Mouse (Mus musculus): Measurements from ENCODE around the gene Defb19. TPM values are rescaled to one million over a fixed set of nuclear protein-coding genes. Genes with fewer than 3 reads are reported as not detected.

Gene Defb19
- total RNA-seq (2021), result not detected

DNA sequence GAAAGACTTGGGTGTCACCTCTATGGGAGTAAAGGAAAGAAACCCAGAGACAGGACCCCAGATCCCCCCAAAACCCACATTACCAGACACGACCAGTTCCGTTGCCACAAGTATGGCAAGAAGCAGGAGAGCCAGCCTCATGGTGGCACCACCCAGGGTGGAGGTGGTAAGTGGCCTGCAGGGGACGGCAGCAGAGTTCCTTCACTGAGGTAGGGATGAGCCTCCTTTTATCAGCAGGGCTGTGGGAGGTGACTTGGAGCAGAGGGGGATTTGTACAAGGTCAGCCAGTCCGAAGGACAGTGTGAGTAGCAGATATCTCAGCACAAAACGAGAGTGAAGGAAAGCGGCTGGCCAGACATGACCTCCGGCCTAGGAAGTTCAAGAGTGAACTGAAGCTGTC lies at the start of gene Defb19:
Gene Defb19, minus strand, starts transcription at position 206 of the 400 bp plus-strand sequence.
- intact Hi-C loops (cut with DNase I), result no loop called here

GRCm38 (mm10) chr2:152629904-152630303 lies 49.8 kb upstream of the Defb19 start:
- intact Hi-C loops (cut with DNase I), result no loop called here
- no peak for DNase-seq

More for the DNA sequence above, at the start of gene Defb19:
- DNase-seq, result no peak

DNA sequence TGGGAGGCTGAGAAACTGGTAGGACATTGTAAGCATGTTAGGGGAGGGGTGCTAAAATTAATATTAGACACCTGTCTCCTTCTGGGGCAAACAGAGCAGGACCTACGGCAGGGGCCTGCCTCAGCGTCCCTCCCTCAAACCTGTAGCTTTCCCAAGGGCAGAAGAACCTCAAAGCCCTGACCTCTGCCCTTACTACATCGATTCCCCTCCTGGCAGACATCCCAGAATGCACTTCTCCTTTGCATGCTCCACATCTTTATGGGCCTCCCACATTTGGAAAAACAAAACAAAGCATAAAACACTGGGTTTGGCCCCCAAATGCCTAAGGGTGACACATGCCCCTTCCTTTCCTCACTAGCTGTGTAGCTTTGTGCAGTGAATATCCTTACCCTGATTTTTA lies 49.1 kb upstream of the Defb19 start:
- no peak for DNase-seq
- intact Hi-C loops (cut with DNase I), result no loop called here

GRCm38 (mm10) chr2:152628066-152628465 lies 48.0 kb upstream of the Defb19 start:
- DNase-seq, result no peak
- intact Hi-C loops (cut with DNase I), result no loop called here

- DNase-seq, result no peak
- intact Hi-C loops (cut with DNase I), result no loop called here
Observed at GRCm38 (mm10) chr2:152626774-152627591, 46.9 kb upstream of the Defb19 start, which contains the start of gene Rem1. Rem1 (plus strand) TSS chr2:152626951.

DNA sequence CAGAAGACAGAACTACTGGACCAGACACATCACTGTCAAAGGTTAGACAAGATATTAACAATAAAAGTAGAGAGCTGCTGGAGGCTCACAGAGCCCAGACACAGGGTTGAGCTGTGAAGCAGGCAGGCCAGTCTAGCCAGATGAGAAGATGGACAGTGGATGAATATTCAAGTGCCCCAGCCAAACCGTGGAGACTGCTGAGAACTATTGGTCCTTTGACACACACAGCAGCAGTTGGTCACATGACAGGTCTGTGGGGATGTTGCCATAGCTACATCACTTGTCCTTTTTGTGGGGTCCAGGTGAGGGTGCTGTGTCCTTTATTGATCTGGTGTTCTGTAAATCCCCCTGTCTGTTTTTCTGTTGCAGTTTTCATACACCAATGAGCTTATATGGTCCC lies 45.1 kb upstream of the Defb19 start:
- no peak for DNase-seq
- intact Hi-C loops (cut with DNase I), result no loop called here

DNA sequence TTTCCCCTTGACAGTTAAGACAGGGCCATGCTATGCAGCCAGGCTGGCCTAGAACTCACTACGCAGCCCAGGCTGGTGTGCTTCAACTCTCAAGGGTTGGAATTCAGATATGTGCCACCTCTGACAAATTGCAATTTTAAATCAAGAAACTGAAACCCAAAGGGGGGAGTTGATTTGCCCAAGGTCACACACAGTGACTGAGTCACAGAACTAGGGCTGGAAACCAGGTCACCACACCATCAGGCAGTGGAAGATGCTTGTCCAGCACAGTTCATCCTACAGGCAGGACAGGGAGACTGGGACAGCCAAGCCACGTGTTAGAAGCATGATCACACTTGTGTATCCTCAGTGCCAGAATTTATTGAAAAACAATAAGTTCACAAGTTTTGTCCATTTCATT lies 44.5 kb upstream of the Defb19 start:
- DNase-seq, result no peak
- intact Hi-C loops (cut with DNase I), result no loop called here

DNA sequence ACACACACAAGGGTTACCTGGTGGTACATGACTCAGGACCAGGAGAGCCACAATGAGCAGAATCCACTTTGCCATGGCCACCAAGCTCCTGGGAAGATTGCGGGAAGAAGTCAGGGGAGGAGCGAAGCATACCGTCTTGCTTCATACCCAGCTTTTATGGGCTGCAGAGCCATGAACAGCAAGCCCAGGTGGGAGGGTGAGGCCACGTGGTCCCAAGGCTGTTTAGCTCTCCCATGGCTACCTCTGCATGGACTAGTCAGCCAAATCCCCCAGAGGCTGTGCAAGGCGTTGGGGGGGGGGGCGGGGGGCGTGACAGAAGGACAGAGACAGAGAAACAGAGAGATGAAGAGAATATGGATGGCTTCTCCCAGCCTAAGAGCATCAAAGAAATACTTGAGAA lies 42.8 kb upstream of the Defb19 start, which contains the start of gene Defb25:
Gene Defb25, minus strand, starts transcription at position 101 of the 400 bp plus-strand sequence.
- DNase-seq, result no peak
- intact Hi-C loops (cut with DNase I), result no loop called here

- DNase-seq, result no peak
- intact Hi-C loops (cut with DNase I), result no loop called here
Observed at GRCm38 (mm10) chr2:152622151-152622550, 42.0 kb upstream of the Defb19 start.

DNA sequence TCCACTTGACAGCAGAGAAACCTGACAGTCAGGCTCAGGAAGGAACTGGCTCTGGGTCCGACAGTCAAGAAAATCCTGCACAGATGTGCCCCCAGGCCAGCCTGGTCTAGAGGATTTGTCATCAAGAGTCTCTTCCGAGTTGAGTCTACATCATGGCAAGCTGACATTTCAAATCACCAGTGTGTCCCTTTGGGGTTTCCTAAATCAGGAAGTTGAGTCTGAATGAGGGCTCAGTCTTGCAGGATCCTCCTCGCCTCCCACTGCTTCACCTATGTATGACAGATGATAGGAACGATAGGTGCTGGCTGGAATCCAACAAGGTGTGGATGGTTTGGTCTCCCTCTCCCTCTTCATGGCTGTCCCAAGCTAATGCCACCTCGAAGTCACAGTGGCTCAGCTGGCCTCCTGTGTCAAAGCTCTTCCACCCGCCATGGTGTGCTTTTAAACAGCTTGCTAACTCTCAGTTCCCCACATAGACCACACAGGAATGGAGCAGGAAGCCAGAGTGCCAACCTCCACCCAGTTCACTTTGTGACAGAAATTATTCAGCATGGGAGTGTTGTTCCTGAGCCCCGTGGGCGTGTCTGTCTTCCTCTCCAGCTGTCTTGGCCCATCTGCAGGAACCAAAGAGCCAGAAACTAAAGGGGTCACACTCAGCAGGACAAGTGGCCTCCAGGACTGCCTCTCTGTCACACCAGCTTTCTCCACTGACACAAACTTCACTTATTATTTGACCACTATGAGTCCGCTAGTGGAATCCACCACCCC lies 40.4 kb upstream of the Defb19 start:
- no peak for DNase-seq
- intact Hi-C loops (cut with DNase I), result no loop called here

DNA sequence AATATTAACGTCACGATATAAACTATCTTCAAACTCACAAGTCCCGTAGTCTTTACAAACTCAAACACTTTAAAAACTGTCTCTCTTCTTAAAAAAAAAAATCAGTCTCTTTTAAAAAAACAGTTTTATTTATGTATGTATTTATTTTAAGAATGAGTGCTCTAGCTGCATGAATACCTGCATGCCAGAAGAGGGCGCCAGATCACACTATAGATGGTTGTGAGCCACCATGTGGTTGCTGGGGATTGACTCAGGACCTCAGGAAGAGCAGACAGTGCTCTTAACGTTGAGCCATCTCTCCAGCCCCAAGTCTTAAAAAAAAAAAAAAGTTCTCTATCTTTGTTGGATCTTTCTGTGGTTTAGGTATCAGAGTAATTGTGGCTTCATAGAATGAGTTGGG lies 37.3 kb upstream of the Defb19 start:
- intact Hi-C loops (cut with DNase I), result loop anchor here (5.0 to 10.0 kb wide), 3 partner anchors 40 to 217 kb away; partner anchors contain the start of gene Bcl2l1
- no peak for DNase-seq

DNA sequence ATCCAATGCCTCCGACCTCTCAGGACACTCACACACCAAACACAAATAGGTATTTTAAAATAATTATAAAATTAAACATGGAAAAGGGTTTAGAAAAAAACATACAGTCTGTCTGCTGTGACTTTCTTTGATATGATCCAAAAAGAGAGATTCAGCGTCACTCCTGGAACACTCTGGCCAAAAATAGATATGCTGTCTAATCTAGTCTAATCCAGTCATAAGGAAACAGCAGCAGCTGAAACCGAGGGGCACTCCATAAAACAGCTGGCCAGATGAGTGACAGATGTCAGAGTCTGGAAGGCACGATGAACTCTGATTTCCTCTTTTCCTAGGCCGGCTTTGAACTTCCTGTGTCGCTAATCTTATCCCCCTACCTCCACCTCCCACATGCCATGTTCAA lies 36.4 kb upstream of the Defb19 start:
- intact Hi-C loops (cut with DNase I), result loop anchor here (5.0 to 10.0 kb wide), 3 partner anchors 41 to 218 kb away; partner anchors contain the start of gene Bcl2l1
- no peak for DNase-seq

DNA sequence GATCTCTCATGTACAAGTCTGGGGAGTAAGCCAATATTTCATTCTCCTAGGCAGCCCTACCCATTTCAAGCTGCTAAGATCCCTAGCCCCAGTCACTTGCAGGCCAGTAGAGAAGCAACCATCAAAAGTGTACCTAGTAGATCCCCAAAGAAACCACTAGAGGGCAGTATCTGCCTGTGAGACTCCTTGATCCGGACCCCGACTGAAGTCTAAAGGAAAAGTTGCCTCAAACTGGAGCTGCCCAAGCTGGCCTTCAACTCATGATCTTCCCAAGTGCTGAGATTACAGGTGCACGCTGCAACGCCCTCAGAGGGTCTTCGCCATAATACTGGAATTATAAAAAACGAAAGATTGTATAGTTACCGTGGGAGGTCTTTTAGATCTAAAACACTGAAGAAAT lies 35.5 kb upstream of the Defb19 start:
- DNase-seq, result peak; percentile 30
- intact Hi-C loops (cut with DNase I), result loop anchor here (5.0 to 10.0 kb wide), 3 partner anchors 42 to 219 kb away; partner anchors contain the start of gene Bcl2l1

GRCm38 (mm10) chr2:152612193-152612592 lies 32.1 kb upstream of the Defb19 start:
- DNase-seq, result peak; percentile 8

GRCm38 (mm10) chr2:152608719-152609118 lies 28.6 kb upstream of the Defb19 start:
- DNase-seq, result no peak
- intact Hi-C loops (cut with DNase I), result no loop called here

More at GRCm38 (mm10) chr2:152612193-152612592, 32.1 kb upstream of the Defb19 start:
- intact Hi-C loops (cut with DNase I), result loop anchor here (10.0 kb wide), 1 partner anchor 223 kb away; the partner anchor contains the start of gene Bcl2l1

DNA sequence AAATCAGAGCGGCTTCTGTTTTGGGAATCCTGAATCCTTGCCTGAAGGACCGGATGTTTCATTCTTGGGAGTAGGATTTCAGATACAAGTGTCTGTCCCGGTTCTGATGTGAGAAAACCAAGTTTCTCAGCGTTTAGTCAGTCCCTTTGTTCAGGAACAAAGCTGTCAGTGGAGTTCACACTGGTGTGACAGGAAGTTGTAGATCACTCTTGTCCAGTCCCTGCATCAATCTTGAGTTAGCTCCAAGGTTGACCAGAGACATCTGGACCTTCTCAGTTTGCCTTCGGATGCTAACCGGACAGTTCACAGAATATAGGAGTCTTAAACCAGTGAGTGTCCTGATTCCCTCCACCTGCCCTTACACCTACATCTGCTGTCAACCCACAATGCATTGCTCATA lies 27.6 kb upstream of the Defb19 start:
- no peak for DNase-seq
- intact Hi-C loops (cut with DNase I), result no loop called here

DNA sequence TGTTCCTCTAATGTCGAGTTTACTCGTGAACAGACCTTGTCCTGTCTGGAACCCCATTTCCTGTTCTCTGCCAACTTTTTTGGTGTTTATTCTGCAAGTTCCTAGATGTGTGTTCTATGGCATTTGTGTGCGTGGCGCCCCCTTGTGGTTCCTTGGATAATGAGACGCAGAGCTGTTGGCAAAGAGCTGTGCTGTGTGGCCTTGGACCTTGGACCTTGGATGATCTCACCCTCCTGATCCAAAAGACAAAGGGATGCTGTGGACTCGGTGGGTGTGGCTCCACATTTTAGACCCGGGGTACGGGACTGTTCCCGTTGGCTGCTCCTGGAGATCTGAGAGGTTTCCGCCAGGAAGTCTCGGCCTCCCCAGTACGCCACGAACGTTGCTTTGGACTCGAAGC lies 23.9 kb upstream of the Defb19 start, which contains the start of gene Defb36:
Gene Defb36, plus strand, starts transcription at position 271 of the 400 bp plus-strand sequence.
- intact Hi-C loops (cut with DNase I), result no loop called here
- peak; percentile 24 for DNase-seq

DNA sequence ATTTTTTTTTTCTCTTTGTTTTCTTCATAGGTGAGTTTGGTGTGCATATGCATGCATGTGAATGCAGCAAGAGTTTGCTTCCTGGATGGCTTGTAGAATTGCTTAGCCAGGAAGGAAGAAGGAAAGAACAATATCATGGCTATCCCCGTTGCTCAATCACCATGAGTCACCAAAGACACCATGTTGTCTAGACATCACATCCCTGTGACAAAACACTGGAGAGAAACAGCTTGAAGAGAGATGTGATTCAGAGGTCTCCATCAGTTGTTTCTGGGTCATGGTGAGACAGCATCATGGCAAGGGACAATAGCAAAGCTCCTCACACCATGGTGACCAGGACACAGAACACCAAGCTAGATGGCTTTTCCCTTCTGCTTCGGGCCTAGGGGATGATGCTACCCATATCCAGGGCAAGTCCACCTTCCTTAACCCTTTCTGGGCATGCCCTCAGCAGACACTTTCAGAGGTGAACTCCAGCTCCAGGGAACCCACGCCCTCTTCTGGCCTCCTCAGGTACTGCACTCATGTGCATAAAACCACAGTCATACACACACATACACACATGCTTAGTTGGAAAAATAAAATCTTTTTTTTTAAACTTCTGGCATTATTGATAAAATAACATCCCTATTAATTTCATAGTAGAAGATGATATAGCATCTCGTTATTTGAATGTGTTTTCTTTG lies 21.3 kb upstream of the Defb19 start:
- intact Hi-C loops (cut with DNase I), result no loop called here
- no peak for DNase-seq

DNA sequence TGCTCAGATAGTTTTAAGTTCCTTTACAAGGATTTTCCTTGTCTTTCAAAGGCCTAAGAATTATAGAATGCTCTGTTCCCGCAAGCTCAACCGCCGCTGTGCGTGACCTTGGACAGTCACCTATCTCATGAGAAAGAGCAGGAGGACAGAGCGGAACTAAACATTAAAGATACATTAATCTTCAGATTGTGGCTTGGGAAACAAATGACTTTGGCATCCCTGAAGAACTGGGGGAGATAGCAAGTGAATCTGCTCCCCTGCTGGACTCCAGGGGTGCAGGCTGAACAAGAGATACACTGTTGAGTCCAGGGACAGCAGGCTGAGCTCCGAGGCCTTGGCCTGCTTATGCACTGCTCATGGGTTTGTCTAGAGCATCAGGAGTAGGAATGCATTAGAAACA lies 20.0 kb upstream of the Defb19 start:
- intact Hi-C loops (cut with DNase I), result no loop called here
- no peak for DNase-seq

GRCm38 (mm10) chr2:152599299-152599698 lies 19.2 kb upstream of the Defb19 start, which contains the start of gene Defb45:
Defb45 (minus strand) TSS chr2:152599399.
- intact Hi-C loops (cut with DNase I), result no loop called here
- DNase-seq, result no peak

DNA sequence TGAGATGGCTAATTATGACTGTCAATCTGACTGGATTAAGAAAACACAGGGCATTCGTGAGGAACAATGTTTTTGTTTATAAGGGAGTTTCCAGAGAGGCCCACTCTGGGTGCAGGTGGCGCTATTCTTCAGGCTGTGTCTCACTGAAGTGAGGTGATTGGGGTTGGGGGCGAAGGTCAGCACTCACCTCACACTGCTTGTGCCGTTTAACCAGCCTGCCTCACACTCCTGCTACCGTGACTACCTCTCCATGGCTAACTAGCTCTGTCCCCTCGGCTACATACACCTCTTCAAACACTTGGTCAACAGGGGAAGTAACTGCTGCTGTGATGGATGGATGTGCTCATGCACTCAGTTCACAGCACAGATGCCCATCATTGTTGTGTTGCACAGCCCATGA lies 8.9 kb upstream of the Defb19 start:
- intact Hi-C loops (cut with DNase I), result no loop called here
- no peak for DNase-seq

Measured in left cerebral cortex, postnatal 4 days (tissue).